Mouse (Mus musculus) ES-E14 (cell line): ENCODE data around the gene Aldh5a1.

Source experiments
- CHD2 ChIP-seq: IDR thresholded peaks from 2 replicates; pipeline ENCODE4 v1.6.1; 2014; ENCODE audit warnings: mild to moderate bottlenecking, low read depth, low read length, inconsistent platforms
- HCFC1 ChIP-seq: IDR thresholded peaks from 2 replicates; pipeline ENCODE4 v1.6.1; 2012; ENCODE audit warnings: low read length, inconsistent platforms, borderline replicate concordance; ENCODE audit not compliant: insufficient read depth
- MAFK ChIP-seq: IDR thresholded peaks from 2 replicates; pipeline ENCODE4 v1.6.1; 2014; ENCODE audit warnings: mild to moderate bottlenecking, low read depth, low read length, inconsistent platforms; ENCODE audit not compliant: insufficient read depth
- ZNF384 ChIP-seq: IDR thresholded peaks from 2 replicates; pipeline ENCODE4 v1.6.1; 2012; ENCODE audit warnings: low read depth, low read length, inconsistent platforms

GRCm38 (mm10) chr13:24981031-24981430 is 43.6 kb upstream of the Aldh5a1 start:
- TF ChIP-seq HCFC1 (no peak), ZNF384 (no peak), MAFK (no peak), CHD2 (no peak)
